Comparison of ENCODE assay signal across 20 mouse cellular contexts in genomic region chr9:61232630-61233029, GRCm38 (mm10).
DNase-seq lines count a peak whose midpoint lies in the region; ATAC-seq lines count a peak whose summit lies in the region.
"Had no signal": no experiment of that assay in that cellular context is flagged by ENCODE, and none has a peak within 500 bp of the region (broad histone marks: within the 10 kb centered on the region; RNA-seq: fewer than 3 reads in every experiment).

No protein-coding gene starts in this region.

- 0 out of 2 replicates have a peak, but pooled peaks have one; percentile 23 for ATAC-seq in common myeloid progenitor, adult 5-6 weeks (replicated peaks; ENCODE audit: low read depth, poor library complexity, severe bottlenecking)
- peak; percentile 56 for ATAC-seq in neutrophil, adult 5-6 weeks (ENCODE audit: extremely low read depth, insufficient number of reproducible peaks, low FRiP score, poor library complexity, severe bottlenecking)
- ATAC-seq: hindbrain, embryonic 16.5 days; liver, embryonic 12.5 days; liver, postnatal 0 days; midbrain, embryonic 13.5 days had no signal

- peak; percentile 24 to 35 for DNase-seq in spleen, postnatal 36 days (ENCODE audit: low spot score in 2 of 2)
- no peak for DNase-seq in spleen, adult 12 weeks (ENCODE audit: low spot score)
- peak; percentile 50 to 55 for DNase-seq in B cell, adult 2 months
- DNase-seq in cerebellum, adult 18-20 months, result no peak
- no peak for DNase-seq in frontal cortex, postnatal 14 days (ENCODE audit: low spot score in 2 of 2)
- no peak for DNase-seq in kidney, postnatal 10 days
- DNase-seq: adrenal gland, postnatal 14 days; cerebellum, adult 11-12 months; cerebellum, postnatal 10 days; heart, postnatal 10 days; kidney, adult 18-20 months; kidney, postnatal 36 days; liver, postnatal 0 days; lung, postnatal 4 days; right cerebral cortex, postnatal 25 days had no signal

Comparison
In these comparisons a context has a peak if more than half of its experiments do, and no peak if none do; other contexts are left out.
1. DNase-seq: peak in spleen, postnatal 36 days (2 of 2) and B cell, adult 2 months (2 of 2); none in spleen, adult 12 weeks (single experiment), cerebellum, adult 18-20 months (0 of 2), frontal cortex, postnatal 14 days (0 of 2) and kidney, postnatal 10 days (single experiment).